Mouse (Mus musculus) myocyte (in vitro differentiated cells): ENCODE measurements around the gene Stoml2. TPM values are rescaled to one million over a fixed set of nuclear protein-coding genes. Genes with fewer than 3 reads are reported as not detected.

Experiments used
- H3K27me3 ChIP-seq: one replicate; pipeline ENCODE4 v1.6.1; 2011; ENCODE audit not compliant: control insufficient read depth, insufficient read depth, insufficient read length
- H3K36me3 ChIP-seq: one replicate; pipeline ENCODE4 v1.6.1; 2011; ENCODE audit not compliant: control insufficient read depth, insufficient read depth
- H3K4me2 ChIP-seq: one replicate; pipeline ENCODE4 v1.6.1; 2011; ENCODE audit warnings: low read depth, control low read depth
- H3K4me3 ChIP-seq: one replicate; pipeline ENCODE4 v1.5.1; 2011; ENCODE audit warnings: mild to moderate bottlenecking, control low read depth, moderate library complexity
- H3K79me2 ChIP-seq: one replicate; pipeline ENCODE4 v1.6.1; 2011; ENCODE audit not compliant: control insufficient read depth, insufficient read depth
- H3ac ChIP-seq: one replicate; pipeline ENCODE4 v1.6.1; 2011; ENCODE audit not compliant: control insufficient read depth, insufficient read length
- CEBPB ChIP-seq: IDR thresholded peaks from 2 replicates; pipeline ENCODE4 v1.6.1; 2011; ENCODE audit warnings: mild to moderate bottlenecking, moderate library complexity; ENCODE audit not compliant: poor library complexity, insufficient read depth, severe bottlenecking
- E2F4 ChIP-seq: IDR thresholded peaks from one replicate; pipeline ENCODE4 v1.6.1; 2011; ENCODE audit warnings: mild to moderate bottlenecking, control low read depth, moderate library complexity; ENCODE audit not compliant: insufficient read depth
- MAX ChIP-seq: IDR thresholded peaks from one replicate; pipeline ENCODE4 v1.6.1; 2011; ENCODE audit warnings: low read depth, mild to moderate bottlenecking, control low read depth
- MYOD1 ChIP-seq, 3 experiments: IDR thresholded peaks; one replicate each; pipeline ENCODE4 v1.6.1; 2011; ENCODE audit warnings: control low read depth in 2 of 3, low read depth in 2 of 3, mild to moderate bottlenecking in 2 of 3, moderate library complexity in 1 of 3; ENCODE audit not compliant: insufficient read length in 2 of 3, control insufficient read depth in 1 of 3
- MYOG ChIP-seq, 3 experiments: IDR thresholded peaks; one replicate each; pipeline ENCODE4 v1.6.1; 2011; ENCODE audit warnings: control low read depth in 2 of 3, low read depth in 2 of 3, mild to moderate bottlenecking in 2 of 3; ENCODE audit not compliant: insufficient read length in 2 of 3, control insufficient read depth in 1 of 3, insufficient read depth in 1 of 3
- POLR2A ChIP-seq: IDR thresholded peaks from one replicate; pipeline ENCODE4 v1.6.1; 2011; ENCODE audit warnings: low read depth, mild to moderate bottlenecking, control low read depth, moderate library complexity; ENCODE audit not compliant: insufficient read length
- POLR2AphosphoS2 ChIP-seq: IDR thresholded peaks from one replicate; pipeline ENCODE4 v1.6.1; 2011; ENCODE audit warnings: low read depth, control low read depth; ENCODE audit not compliant: insufficient read length
- REST ChIP-seq: IDR thresholded peaks from one replicate; pipeline ENCODE4 v1.6.1; 2011; ENCODE audit warnings: mild to moderate bottlenecking, control low read depth, moderate library complexity; ENCODE audit not compliant: insufficient read depth, insufficient read length
- SRF ChIP-seq: IDR thresholded peaks from one replicate; pipeline ENCODE4 v1.6.1; 2011; ENCODE audit warnings: low read depth; ENCODE audit not compliant: control insufficient read depth, insufficient read length
- TCF12 ChIP-seq: IDR thresholded peaks from one replicate; pipeline ENCODE4 v1.6.1; 2011; ENCODE audit warnings: mild to moderate bottlenecking, control low read depth; ENCODE audit not compliant: poor library complexity, insufficient read depth, severe bottlenecking
- TCF3 ChIP-seq: IDR thresholded peaks from one replicate; pipeline ENCODE4 v1.6.1; 2011; ENCODE audit warnings: low read depth, control low read depth; ENCODE audit not compliant: insufficient read length
- USF1 ChIP-seq: IDR thresholded peaks from one replicate; pipeline ENCODE4 v1.6.1; 2011; ENCODE audit warnings: low read depth, mild to moderate bottlenecking, control low read depth, moderate library complexity
- polyA plus RNA-seq: library from polyadenylated mRNA; unstranded; fragments of >200 nt; fragmentation: generic; extraction: Trizol; gene quantifications from one replicate; pipeline ENCODE4 v1.2.1, GENCODE M21; 2012; ENCODE audit warnings: missing spikeins

Stoml2 gene
- polyA plus RNA-seq, 1 experiment: 113 TPM

- H3K4me2 ChIP-seq: peak overlapping the region; percentile 63
- no peak for TF ChIP-seq MAX
- no peak for TF ChIP-seq USF1
- TF ChIP-seq TCF3: no peak
- no peak for TF ChIP-seq MYOG (IDR thresholded peaks at IDR 0.05; ENCODE audit: control insufficient read depth in 1 of 3, insufficient read depth in 1 of 3, insufficient read length in 2 of 3, low read depth in 2 of 3)
- TF ChIP-seq POLR2A: no peak
- no peak for TF ChIP-seq MYOD1 (IDR thresholded peaks at IDR 0.05; ENCODE audit: control insufficient read depth in 1 of 3, insufficient read length in 2 of 3, low read depth in 2 of 3)
- no peak for TF ChIP-seq TCF12
- H3K27me3 ChIP-seq: no peaks in the 10 kb centered on the region
- H3K4me3 ChIP-seq: no peak overlapping the region
- no peaks in the 10 kb centered on the region for H3K36me3 ChIP-seq
- H3ac ChIP-seq: no peak overlapping the region
- H3K79me2 ChIP-seq: no peaks in the 10 kb centered on the region
Measured at GRCm38 (mm10) chr4:43047231-43047630, 15.7 kb upstream of the Stoml2 start.

GRCm38 (mm10) chr4:43046607-43047006, 15.1 kb upstream of the Stoml2 start:
- H3K4me3 ChIP-seq: peak overlapping the region; percentile 28
- peak overlapping the region; percentile 63 for H3K4me2 ChIP-seq
- H3K79me2 ChIP-seq: no peaks in the 10 kb centered on the region
- no peak overlapping the region for H3ac ChIP-seq
- no peaks in the 10 kb centered on the region for H3K36me3 ChIP-seq
- TF ChIP-seq SRF (no peak), TCF12 (no peak), REST (no peak), MAX (no peak), MYOG (IDR thresholded peaks at IDR 0.05; ENCODE audit: control insufficient read depth in 1 of 3, insufficient read depth in 1 of 3, insufficient read length in 2 of 3, low read depth in 2 of 3) (no peak), TCF3 (no peak), POLR2A (no peak), CEBPB (no peak), E2F4 (no peak), USF1 (no peak), POLR2AphosphoS2 (no peak)
- no peaks in the 10 kb centered on the region for H3K27me3 ChIP-seq

- H3K4me3 ChIP-seq: peak within 1 kb of the TSS; percentile 28
- no peaks in the 10 kb centered on the region for H3K79me2 ChIP-seq
- peak within 1 kb of the TSS; percentile 79 for H3K4me2 ChIP-seq
- no peaks in the 10 kb centered on the region for H3K27me3 ChIP-seq
- no peak within 1 kb of the TSS for H3ac ChIP-seq
- TF ChIP-seq MYOG (IDR thresholded peaks at IDR 0.05; ENCODE audit: control insufficient read depth in 1 of 3, insufficient read depth in 1 of 3, insufficient read length in 2 of 3, low read depth in 2 of 3): no peak
- peak; percentile 16 for TF ChIP-seq USF1
- H3K36me3 ChIP-seq: no peaks in the 10 kb centered on the region
Measured at GRCm38 (mm10) chr4:43045659-43046302, 14.3 kb upstream of the Stoml2 start, which contains the start of gene Fam214b. Fam214b (minus strand) TSS chr4:43046220.

GRCm38 (mm10) chr4:43045285-43045658, 13.8 kb upstream of the Stoml2 start:
- TF ChIP-seq MYOG (IDR thresholded peaks at IDR 0.05; ENCODE audit: control insufficient read depth in 1 of 3, insufficient read depth in 1 of 3, insufficient read length in 2 of 3, low read depth in 2 of 3) (no peak), SRF (no peak), USF1 (no peak), TCF3 (no peak), E2F4 (no peak), POLR2AphosphoS2 (no peak), MAX (no peak), REST (no peak), MYOD1 (IDR thresholded peaks at IDR 0.05; ENCODE audit: control insufficient read depth in 1 of 3, insufficient read length in 2 of 3, low read depth in 2 of 3) (no peak), TCF12 (no peak), POLR2A (no peak), CEBPB (no peak)
- H3ac ChIP-seq: no peak overlapping the region
- no peaks in the 10 kb centered on the region for H3K27me3 ChIP-seq
- H3K79me2 ChIP-seq: no peaks in the 10 kb centered on the region
- peak overlapping the region; percentile 28 for H3K4me3 ChIP-seq
- no peaks in the 10 kb centered on the region for H3K36me3 ChIP-seq
- peak overlapping the region; percentile 79 for H3K4me2 ChIP-seq

DNA sequence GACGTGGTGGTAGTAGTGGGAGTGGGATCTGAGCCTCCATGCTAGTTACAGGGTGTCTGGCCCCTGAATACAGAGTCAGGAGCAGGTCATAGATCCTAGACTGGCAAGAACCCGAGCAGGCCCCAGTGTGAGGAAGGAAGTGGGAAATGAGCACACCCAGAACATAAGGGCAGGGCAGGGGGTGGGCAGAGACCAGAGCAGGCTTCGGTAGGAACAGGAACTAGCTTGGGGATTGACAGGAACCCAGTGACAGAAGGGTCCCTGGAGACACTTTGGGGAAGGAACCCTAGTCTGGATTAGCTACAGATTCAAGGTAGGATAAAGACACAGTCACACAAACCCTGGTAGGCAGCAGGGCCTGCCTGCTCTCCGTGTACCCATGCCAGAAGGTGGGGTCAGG, 13.2 kb upstream of the Stoml2 start:
- Histone ChIP-seq H3ac (no peak overlapping the region), H3K36me3 (no peaks in the 10 kb centered on the region), H3K4me2 (peak overlapping the region; percentile 79), H3K79me2 (no peaks in the 10 kb centered on the region), H3K27me3 (no peaks in the 10 kb centered on the region), H3K4me3 (peak overlapping the region; percentile 28)
- TF ChIP-seq CEBPB: no peak
- TF ChIP-seq E2F4: no peak
- no peak for TF ChIP-seq POLR2AphosphoS2
- no peak for TF ChIP-seq REST
- TF ChIP-seq MYOG (IDR thresholded peaks at IDR 0.05; ENCODE audit: control insufficient read depth in 1 of 3, insufficient read depth in 1 of 3, insufficient read length in 2 of 3, low read depth in 2 of 3): no peak
- no peak for TF ChIP-seq POLR2A
- no peak for TF ChIP-seq USF1
- no peak for TF ChIP-seq MYOD1 (IDR thresholded peaks at IDR 0.05; ENCODE audit: control insufficient read depth in 1 of 3, insufficient read length in 2 of 3, low read depth in 2 of 3)
